ENCODE assay signal across 8 mouse cellular contexts in the genomic region with DNA sequence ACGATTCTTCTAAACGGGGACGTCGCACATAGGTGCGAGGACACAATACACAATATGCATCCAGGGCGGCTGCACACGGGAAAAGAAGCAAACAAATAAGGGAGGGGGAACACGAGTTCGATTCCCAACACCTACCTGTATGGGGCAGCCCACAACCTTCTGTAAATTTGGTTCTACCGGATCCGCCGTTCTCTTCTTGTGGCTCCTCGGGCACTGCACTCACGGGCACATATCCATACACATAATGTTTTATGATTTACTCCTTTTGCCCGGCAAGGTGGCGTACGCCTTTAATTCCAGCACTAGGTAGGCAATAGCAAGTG. TPM values are rescaled to one million over a fixed set of nuclear protein-coding genes. Genes with fewer than 3 reads are reported as not detected.
DNase-seq lines count a peak whose midpoint lies in the region; ATAC-seq and TF ChIP-seq lines count a peak whose summit lies in the region.

No protein-coding gene starts in this region.

- no peaks in the 10 kb centered on the region for H3K36me3 ChIP-seq in kidney, embryonic 16.5 days (ENCODE audit: insufficient read depth, low read length)
- no peaks in the 10 kb centered on the region for H3K36me3 ChIP-seq in embryonic facial prominence, embryonic 11.5 days (replicated peaks; ENCODE audit: control insufficient read depth, insufficient read depth, low read depth, low read length)
- H3K36me3 ChIP-seq in intestine, embryonic 15.5 days, result no peaks in the 10 kb centered on the region; the same call in 1 of the 2 replicates
- no peaks in the 10 kb centered on the region for H3K36me3 ChIP-seq in myocyte (ENCODE audit: control insufficient read depth, insufficient read depth)

- WGBS in kidney, embryonic 16.5 days, result 8% methylated on average over 17 of the region's 17 CpGs
- WGBS in embryonic facial prominence, embryonic 11.5 days, result 10% methylated on average over 17 of the region's 17 CpGs
- 7% methylated on average over 17 of the region's 17 CpGs for WGBS in intestine, embryonic 15.5 days

- H3K9me3 ChIP-seq in kidney, embryonic 16.5 days (ENCODE audit: low read length), result no peaks in the 10 kb centered on the region
- H3K9me3 ChIP-seq in embryonic facial prominence, embryonic 11.5 days (replicated peaks; ENCODE audit: control insufficient read depth, low read length), result no peaks in the 10 kb centered on the region
- H3K9me3 ChIP-seq in intestine, embryonic 15.5 days, result no peaks in the 10 kb centered on the region

- no peak for TF ChIP-seq POLR2A in myocyte (IDR thresholded peaks at IDR 0.05; ENCODE audit: insufficient read length, low read depth)

- no peaks in the 10 kb centered on the region for H3K27me3 ChIP-seq in kidney, embryonic 16.5 days (ENCODE audit: insufficient read depth, low read length)
- no peaks in the 10 kb centered on the region for H3K27me3 ChIP-seq in embryonic facial prominence, embryonic 11.5 days (ENCODE audit: control insufficient read depth, insufficient read depth, low read length)
- H3K27me3 ChIP-seq in intestine, embryonic 15.5 days (replicated peaks), result no peaks in the 10 kb centered on the region
- no peaks in the 10 kb centered on the region for H3K27me3 ChIP-seq in myocyte (ENCODE audit: control insufficient read depth, insufficient read depth, insufficient read length)

- peaks cover 12% of the 10 kb centered on the region for H3K4me1 ChIP-seq in kidney, embryonic 16.5 days (ENCODE audit: insufficient read depth, low read length)
- no peaks in the 10 kb centered on the region for H3K4me1 ChIP-seq in embryonic facial prominence, embryonic 11.5 days (ENCODE audit: control insufficient read depth, insufficient read depth, low read length)
- peaks cover 17% of the 10 kb centered on the region for H3K4me1 ChIP-seq in intestine, embryonic 15.5 days (replicated peaks)

- peak overlapping the region; percentile 61 for H3K4me2 ChIP-seq in kidney, embryonic 16.5 days (replicated peaks; ENCODE audit: low read depth, low read length)
- peak overlapping the region; percentile 74 for H3K4me2 ChIP-seq in embryonic facial prominence, embryonic 11.5 days (ENCODE audit: low read depth, low read length)
- peak overlapping the region; percentile 76 for H3K4me2 ChIP-seq in intestine, embryonic 15.5 days (replicated peaks)
- H3K4me2 ChIP-seq in myocyte (ENCODE audit: low read depth), result peak overlapping the region; percentile 93

- H3K9ac ChIP-seq in kidney, embryonic 16.5 days (replicated peaks; ENCODE audit: low read length), result peak overlapping the region; percentile 96
- H3K9ac ChIP-seq in embryonic facial prominence, embryonic 11.5 days (replicated peaks; ENCODE audit: low read length), result peak overlapping the region; percentile 90
- peak overlapping the region; percentile 91 for H3K9ac ChIP-seq in intestine, embryonic 15.5 days

- peak overlapping the region; percentile 72 for H3ac ChIP-seq in myocyte (ENCODE audit: control insufficient read depth, insufficient read length)

- DNase-seq in kidney, postnatal 25 days, result no peak
- DNase-seq in embryonic facial prominence, embryonic 11.5 days (ENCODE audit: low spot score), result no peak
- no peak for DNase-seq in yolk sac, embryonic 10.5 days (ENCODE audit: low spot score)
- DNase-seq in kidney, postnatal 4 days, result no peak
- no peak for DNase-seq in kidney, postnatal 36 days

- H3K4me3 ChIP-seq in kidney, embryonic 16.5 days (ENCODE audit: low read length), result peak overlapping the region; percentile 87
- peak overlapping the region; percentile 94 for H3K4me3 ChIP-seq in embryonic facial prominence, embryonic 11.5 days (ENCODE audit: low read depth, low read length)
- H3K4me3 ChIP-seq in intestine, embryonic 15.5 days (replicated peaks), result peak overlapping the region; percentile 88
- peak overlapping the region; percentile 65 for H3K4me3 ChIP-seq in myocyte

- H3K27ac ChIP-seq in kidney, embryonic 16.5 days (ENCODE audit: low read length), result peak overlapping the region; percentile 71; the same call in 1 of the 2 replicates
- H3K27ac ChIP-seq in embryonic facial prominence, embryonic 11.5 days (replicated peaks; ENCODE audit: low read depth, low read length), result peak overlapping the region; percentile 62; the same call in 1 of the 2 replicates
- peak overlapping the region; percentile 63 for H3K27ac ChIP-seq in intestine, embryonic 15.5 days

- peak; percentile 33 for ATAC-seq in kidney, embryonic 16.5 days (ENCODE audit: low FRiP score, low TSS enrichment)
- ATAC-seq in embryonic facial prominence, embryonic 11.5 days (replicated peaks; ENCODE audit: insufficient number of reproducible peaks, low FRiP score, low TSS enrichment, low read depth), result peak; percentile 4
- ATAC-seq in intestine, embryonic 15.5 days, result peak; percentile 9; the same call in 1 of the 2 replicates

- peaks cover 42% of the 10 kb centered on the region for H3K79me2 ChIP-seq in myocyte (ENCODE audit: control insufficient read depth, insufficient read depth)

TF ChIP-seq in myocyte, 11 proteins besides CTCF, POLR2A, EP300 and RAD21:
- no peak for TF ChIP-seq CEBPB (IDR thresholded peaks at IDR 0.05; ENCODE audit: insufficient read depth, poor library complexity, severe bottlenecking)
- TF ChIP-seq SRF (IDR thresholded peaks at IDR 0.05; ENCODE audit: control insufficient read depth, insufficient read length, low read depth), result no peak
- no peak for TF ChIP-seq MAX (IDR thresholded peaks at IDR 0.05; ENCODE audit: low read depth)
- no peak for TF ChIP-seq POLR2AphosphoS2 (IDR thresholded peaks at IDR 0.05; ENCODE audit: insufficient read length, low read depth)
- no peak for TF ChIP-seq TCF3 (IDR thresholded peaks at IDR 0.05; ENCODE audit: insufficient read length, low read depth)
- no peak for TF ChIP-seq USF1 (IDR thresholded peaks at IDR 0.05; ENCODE audit: low read depth)
- TF ChIP-seq TCF12 (IDR thresholded peaks at IDR 0.05; ENCODE audit: insufficient read depth, poor library complexity, severe bottlenecking), result no peak
- no peak for TF ChIP-seq E2F4 (IDR thresholded peaks at IDR 0.05; ENCODE audit: insufficient read depth)
- TF ChIP-seq REST (IDR thresholded peaks at IDR 0.05; ENCODE audit: insufficient read depth, insufficient read length), result no peak
- no peak for TF ChIP-seq MYOD1 (IDR thresholded peaks at IDR 0.05; ENCODE audit: control insufficient read depth in 1 of 3, insufficient read length in 2 of 3, low read depth in 2 of 3)
- no peak for TF ChIP-seq MYOG (IDR thresholded peaks at IDR 0.05; ENCODE audit: control insufficient read depth in 1 of 3, insufficient read depth in 1 of 3, insufficient read length in 2 of 3, low read depth in 2 of 3)
TF ChIP-seq in myocyte: peak in this region for 0.

RNA-seq across cellular contexts. Expression of a gene that starts 0.3 kb away (rescaled TPM):
- 17.0 and 19.1 TPM in 2 replicates for polyA plus RNA-seq in kidney, embryonic 16.5 days (2015; fragmentation: Nextera tagmentation; extraction: Ambion mirVana)
- 25.1 and 26.6 TPM in 2 replicates for polyA plus RNA-seq in embryonic facial prominence, embryonic 11.5 days (2014; fragmentation: Nextera tagmentation; extraction: Ambion mirVana)
- 19.8 and 20.1 TPM in 2 replicates for polyA plus RNA-seq in intestine, embryonic 15.5 days (2015; fragmentation: Nextera tagmentation; extraction: Ambion mirVana)
- polyA plus RNA-seq in myocyte (2012; fragmentation: generic; extraction: Trizol), result 78.7 TPM

RNA-seq across cellular contexts. Expression of a gene that starts 12.7 kb away (rescaled TPM):
- 575 and 586 TPM in 2 replicates for polyA plus RNA-seq in kidney, embryonic 16.5 days (2015; fragmentation: Nextera tagmentation; extraction: Ambion mirVana)
- 776 and 796 TPM in 2 replicates for polyA plus RNA-seq in embryonic facial prominence, embryonic 11.5 days (2014; fragmentation: Nextera tagmentation; extraction: Ambion mirVana)
- 589 and 659 TPM in 2 replicates for polyA plus RNA-seq in intestine, embryonic 15.5 days (2015; fragmentation: Nextera tagmentation; extraction: Ambion mirVana)
- 1,361 TPM for polyA plus RNA-seq in myocyte (2012; fragmentation: generic; extraction: Trizol)

RNA-seq across cellular contexts. Expression of a gene that starts 28.5 kb away (rescaled TPM):
- polyA plus RNA-seq in kidney, embryonic 16.5 days (2015; fragmentation: Nextera tagmentation; extraction: Ambion mirVana), result 3.8 and 4.5 TPM in 2 replicates
- polyA plus RNA-seq in embryonic facial prominence, embryonic 11.5 days (2014; fragmentation: Nextera tagmentation; extraction: Ambion mirVana), result 5.7 and 7.2 TPM in 2 replicates
- 3.9 and 4.2 TPM in 2 replicates for polyA plus RNA-seq in intestine, embryonic 15.5 days (2015; fragmentation: Nextera tagmentation; extraction: Ambion mirVana)
- 6.6 TPM for polyA plus RNA-seq in myocyte (2012; fragmentation: generic; extraction: Trizol)
